Mouse (Mus musculus): ENCODE data around the gene Bmp6. TPM values are rescaled to one million over a fixed set of nuclear protein-coding genes. Genes with fewer than 3 reads are reported as not detected.

Bmp6 gene
- 0.50 TPM for polyA plus RNA-seq (2014; fragmentation: Illumina TruSeq; extraction: RNeasy Lipid Tissue Mini Kit (QIAGEN cat#74804); ENCODE audit: low read depth, low replicate concordance)

GRCm38 (mm10) chr13:38344713-38345430, at the start of gene Bmp6:
Gene Bmp6, plus strand, starts transcription at chr13:38345107.

GRCm38 (mm10) chr13:38528687-38529294, 183.9 kb downstream of the Bmp6 start, which contains the start of gene Txndc5:
Gene Txndc5, minus strand, starts transcription at chr13:38528824.

Other genes with a start within 250 kb of the Bmp6 start
- gene Dsp, start 193.8 kb upstream of the Bmp6 start, polyA plus RNA-seq (2014; fragmentation: Illumina TruSeq; extraction: RNeasy Lipid Tissue Mini Kit (QIAGEN cat#74804); ENCODE audit: low read depth, low replicate concordance) = 0.52 TPM
- gene Snrnp48, start 140.2 kb upstream of the Bmp6 start, polyA plus RNA-seq (2014; fragmentation: Illumina TruSeq; extraction: RNeasy Lipid Tissue Mini Kit (QIAGEN cat#74804); ENCODE audit: low read depth, low replicate concordance) = 24.7 TPM
- 8.3 TPM for gene Txndc5, start 183.7 kb downstream of the Bmp6 start, polyA plus RNA-seq (2014; fragmentation: Illumina TruSeq; extraction: RNeasy Lipid Tissue Mini Kit (QIAGEN cat#74804); ENCODE audit: low read depth, low replicate concordance)

Data from testis, adult 10 weeks (tissue).